Mouse (Mus musculus) G1E (cell line): ENCODE measurements around the gene Cic. TPM values are rescaled to one million over a fixed set of nuclear protein-coding genes. Genes with fewer than 3 reads are reported as not detected.

Experiments used
- ATAC-seq: 2 replicates; pipeline ENCODE4 v1.8.0; 2016; ENCODE audit warnings: mild to moderate bottlenecking; ENCODE audit not compliant: insufficient number of reproducible peaks, poor library complexity, low FRiP score, severe bottlenecking; ENCODE audit errors: extremely low read depth
- DNase-seq: peaks from one replicate; pipeline ENCODE4 v3.0.0; 2012; ENCODE audit warnings: low spot score
- H3K27me3 ChIP-seq: 2 replicates; pipeline ENCODE4 v1.6.1; 2012; ENCODE audit warnings: mild to moderate bottlenecking, low read length, inconsistent platforms; ENCODE audit not compliant: insufficient read depth
- H3K36me3 ChIP-seq: replicated peaks from 2 replicates; pipeline ENCODE3; 2012; ENCODE audit warnings: mild to moderate bottlenecking, inconsistent platforms
- H3K4me1 ChIP-seq: 2 replicates; pipeline ENCODE4 v1.6.1; 2012; ENCODE audit warnings: low read depth, low read length, inconsistent platforms, mixed read lengths; ENCODE audit not compliant: insufficient read depth
- H3K4me3 ChIP-seq: 2 replicates; pipeline ENCODE4 v1.5.1; 2012; ENCODE audit warnings: low read depth, mild to moderate bottlenecking, inconsistent platforms, low read length, moderate library complexity, mixed read lengths
- H3K9me3 ChIP-seq: replicated peaks from 2 replicates; pipeline ENCODE4 v1.6.1; 2012; ENCODE audit warnings: inconsistent platforms
- CTCF ChIP-seq: IDR thresholded peaks from 2 replicates; pipeline ENCODE4 v1.5.1; 2012; ENCODE audit warnings: low read depth, low read length, inconsistent platforms, mixed read lengths
- GATA1 ChIP-seq: IDR thresholded peaks from 2 replicates; pipeline ENCODE4 v1.6.1; 2012; ENCODE audit warnings: borderline replicate concordance, low read length, inconsistent platforms, mixed read lengths
- GATA2 ChIP-seq: IDR thresholded peaks from 2 replicates; pipeline ENCODE4 v1.6.1; 2012; ENCODE audit warnings: low read depth, low read length, inconsistent platforms, borderline replicate concordance
- POLR2AphosphoS5 ChIP-seq: IDR thresholded peaks from 2 replicates; pipeline ENCODE4 v1.6.1; 2012; ENCODE audit warnings: low read depth, low read length, inconsistent platforms; ENCODE audit not compliant: insufficient replicate concordance
- TAL1 ChIP-seq: conservative IDR thresholded peaks from 2 replicates; pipeline ENCODE4 v1.6.1; 2012; ENCODE audit warnings: low read depth, low read length, inconsistent platforms, mixed read lengths
- polyA plus RNA-seq: library from polyadenylated mRNA; stranded (reverse); fragments of >175 nt; gene quantifications from 2 replicates; pipeline ENCODE4 v1.2.3, GENCODE M21; 2012
- total RNA-seq, 2 experiments: library from RNA; stranded (forward) in 1 of 2; stranded (reverse) in 1 of 2; fragments of 200-1000 nt in 1 of 2; fragments of >200 nt in 1 of 2; fragmentation: Nextera tagmentation in 1 of 2; gene quantifications; 2 replicates each; pipeline ENCODE4 v1.2.3; 2014 to 2017

The Cic gene
- total and polyA plus RNA-seq, 3 experiments: 32.2 to 382 (median 160) TPM

DNA sequence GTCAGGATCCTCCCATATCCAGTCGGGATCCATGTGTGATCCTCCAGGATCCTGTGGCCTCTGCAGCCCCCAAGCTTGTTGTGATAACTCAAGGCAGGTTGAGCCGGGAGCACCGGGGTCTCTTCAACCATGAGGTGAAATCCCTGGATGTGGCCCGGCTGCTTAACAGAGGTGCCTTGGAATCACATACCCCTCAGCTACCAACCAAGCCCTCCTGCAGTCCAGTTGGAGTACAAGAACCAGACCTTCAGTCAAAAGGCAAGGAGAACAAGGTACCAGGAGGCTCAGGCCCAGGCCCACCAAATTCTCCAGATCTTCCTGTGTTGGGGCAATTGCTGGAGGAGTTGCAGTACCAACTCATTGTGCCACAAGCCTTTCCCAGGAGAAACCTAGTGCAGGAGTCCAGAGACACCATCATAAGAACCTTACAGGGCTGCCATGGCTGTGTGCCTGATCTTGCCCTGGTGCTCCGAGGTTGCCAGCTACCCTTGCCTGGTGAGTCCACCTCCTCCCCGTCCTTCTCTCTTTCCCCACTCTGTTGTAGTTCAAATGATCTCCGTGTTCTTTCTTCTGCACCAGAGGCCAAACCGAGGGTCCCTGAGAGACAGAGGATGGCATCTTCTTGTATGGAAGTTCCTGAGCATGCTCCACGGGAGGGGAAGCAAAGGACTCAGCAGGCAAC lies 35.6 kb downstream of the Cic start:
- TF ChIP-seq CTCF: no peak
- no peak for TF ChIP-seq GATA1
- TF ChIP-seq GATA2: no peak
- H3K36me3 ChIP-seq: no peaks in the 10 kb centered on the region
- no peak overlapping the region for H3K4me3 ChIP-seq
- DNase-seq (no peak), ATAC-seq (no peak)
- H3K9me3 ChIP-seq: no peaks in the 10 kb centered on the region
- H3K4me1 ChIP-seq: peaks cover 20% of the 10 kb centered on the region
- peaks cover 44% of the 10 kb centered on the region for H3K27me3 ChIP-seq

DNA sequence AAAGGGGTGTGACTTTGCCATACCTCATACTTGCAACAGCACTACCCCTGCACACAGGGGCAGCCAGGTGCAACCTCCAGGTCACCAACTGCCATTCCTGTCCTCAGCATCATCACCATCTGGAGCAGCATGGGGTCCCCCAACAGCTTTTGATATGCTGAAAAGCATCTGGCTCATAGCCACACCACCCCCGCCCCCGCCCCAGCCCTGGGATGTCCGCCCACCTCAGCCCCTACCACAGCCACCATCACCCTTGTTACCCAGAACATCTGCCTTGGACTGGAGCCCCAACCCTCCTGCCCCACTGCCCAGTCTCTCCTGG lies 36.1 kb downstream of the Cic start:
- no peak for TF ChIP-seq GATA1
- TF ChIP-seq TAL1: no peak
- TF ChIP-seq GATA2: no peak
- no peak for TF ChIP-seq POLR2AphosphoS5
- TF ChIP-seq CTCF: no peak
- no peak overlapping the region for H3K4me3 ChIP-seq
- H3K4me1 ChIP-seq: peaks cover 16% of the 10 kb centered on the region
- DNase-seq (no peak), ATAC-seq (no peak)
- peaks cover 48% of the 10 kb centered on the region for H3K27me3 ChIP-seq
- no peaks in the 10 kb centered on the region for H3K9me3 ChIP-seq
- no peaks in the 10 kb centered on the region for H3K36me3 ChIP-seq

DNA sequence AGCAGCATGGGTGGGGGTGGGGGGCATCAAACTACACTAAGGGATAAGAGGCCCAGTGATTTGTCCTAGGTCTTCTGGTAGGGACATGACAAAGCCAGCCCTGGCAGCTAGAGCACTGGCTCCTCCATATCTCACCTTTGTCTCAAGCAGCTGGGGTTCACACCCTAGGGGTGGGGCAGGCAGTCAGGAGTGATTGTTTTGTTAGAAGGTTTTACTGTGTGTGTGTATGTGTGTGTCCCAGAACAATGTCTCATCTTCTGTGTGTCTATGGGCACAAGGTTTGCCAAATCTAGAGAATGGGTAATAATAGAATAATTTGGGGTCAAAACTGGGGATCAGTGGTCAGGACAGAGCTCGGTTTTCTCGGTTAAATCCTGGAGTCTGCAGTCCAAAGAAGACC lies 38.0 kb downstream of the Cic start:
- H3K9me3 ChIP-seq: no peaks in the 10 kb centered on the region
- H3K4me3 ChIP-seq: no peak overlapping the region
- H3K36me3 ChIP-seq: no peaks in the 10 kb centered on the region
- peaks cover 59% of the 10 kb centered on the region for H3K27me3 ChIP-seq
- peaks cover 13% of the 10 kb centered on the region for H3K4me1 ChIP-seq
- ATAC-seq: no peak; the same call in 1 of the 2 replicates
- no peak for DNase-seq
- TF ChIP-seq TAL1 (no peak), GATA1 (no peak), CTCF (no peak), GATA2 (no peak), POLR2AphosphoS5 (no peak)

DNA sequence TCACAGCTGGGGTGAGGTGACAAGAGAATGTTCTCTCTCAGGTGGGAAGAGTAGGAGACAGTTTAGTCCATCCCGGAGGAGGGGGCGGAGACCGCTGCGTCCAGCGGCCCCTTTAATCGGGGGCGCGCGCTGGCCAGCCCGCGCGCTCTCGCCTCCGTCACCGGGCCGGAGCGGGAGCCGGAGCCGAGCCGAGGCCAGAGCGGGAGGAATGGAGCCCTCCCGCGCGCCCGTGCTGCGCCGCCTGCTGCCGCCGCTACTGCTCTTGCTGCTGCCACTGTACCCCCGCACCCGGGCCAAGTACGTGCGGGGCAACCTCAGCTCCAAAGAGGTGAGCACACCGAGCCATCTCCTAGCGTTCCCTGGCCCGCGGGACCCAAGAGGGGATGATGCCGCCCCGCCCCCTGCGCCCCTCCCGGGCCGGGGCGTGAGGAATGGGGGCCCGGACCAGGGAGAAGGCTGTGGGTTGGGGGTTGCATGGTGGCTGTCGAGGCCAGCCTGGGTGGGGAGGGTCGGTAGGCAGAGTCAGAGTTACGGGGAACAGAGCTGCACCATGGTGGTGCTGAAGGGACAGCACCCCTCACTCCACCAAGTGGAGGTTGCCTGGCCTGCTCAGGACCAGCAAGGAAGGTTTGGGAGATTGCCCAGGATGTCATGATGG lies 38.6 kb downstream of the Cic start, which contains the start of gene Tmem145:
Gene Tmem145 (plus strand): TSS at position 151 of the 658 bp plus-strand sequence.
- no peaks in the 10 kb centered on the region for H3K36me3 ChIP-seq
- no peak for ATAC-seq
- DNase-seq: peak; percentile 71
- no peaks in the 10 kb centered on the region for H3K9me3 ChIP-seq
- TF ChIP-seq POLR2AphosphoS5 (no peak), CTCF (no peak), TAL1 (no peak)
- peaks cover 62% of the 10 kb centered on the region for H3K27me3 ChIP-seq
- H3K4me1 ChIP-seq: peaks cover 11% of the 10 kb centered on the region
- H3K4me3 ChIP-seq: no peak within 1 kb of the TSS; the same call in 1 of the 2 replicates

DNA sequence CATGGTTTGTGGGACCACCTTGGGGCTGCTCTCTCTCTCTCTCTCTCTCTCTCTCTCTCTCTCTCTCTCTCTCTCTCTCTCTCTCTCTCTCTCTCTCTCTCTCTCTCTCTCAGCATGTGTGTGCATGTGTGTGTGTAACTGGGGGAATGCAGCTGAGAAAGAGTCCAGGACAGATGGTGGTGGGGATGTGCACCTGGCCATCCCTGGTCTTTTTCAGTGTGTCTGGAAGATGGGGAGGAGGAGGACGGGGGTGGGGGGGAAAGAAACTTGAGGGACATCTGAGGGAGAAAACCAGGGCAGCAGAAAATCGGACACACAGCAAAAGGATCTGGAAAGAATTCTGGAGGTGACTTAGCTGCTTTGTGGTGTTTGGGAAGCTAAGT lies 39.1 kb downstream of the Cic start:
- TF ChIP-seq GATA1 (no peak), GATA2 (no peak), POLR2AphosphoS5 (no peak)
- no peak for DNase-seq
- Histone ChIP-seq H3K4me1 (peaks cover 9% of the 10 kb centered on the region), H3K27me3 (peaks cover 67% of the 10 kb centered on the region), H3K9me3 (no peaks in the 10 kb centered on the region), H3K4me3 (no peak overlapping the region), H3K36me3 (no peaks in the 10 kb centered on the region)
- no peak for ATAC-seq

DNA sequence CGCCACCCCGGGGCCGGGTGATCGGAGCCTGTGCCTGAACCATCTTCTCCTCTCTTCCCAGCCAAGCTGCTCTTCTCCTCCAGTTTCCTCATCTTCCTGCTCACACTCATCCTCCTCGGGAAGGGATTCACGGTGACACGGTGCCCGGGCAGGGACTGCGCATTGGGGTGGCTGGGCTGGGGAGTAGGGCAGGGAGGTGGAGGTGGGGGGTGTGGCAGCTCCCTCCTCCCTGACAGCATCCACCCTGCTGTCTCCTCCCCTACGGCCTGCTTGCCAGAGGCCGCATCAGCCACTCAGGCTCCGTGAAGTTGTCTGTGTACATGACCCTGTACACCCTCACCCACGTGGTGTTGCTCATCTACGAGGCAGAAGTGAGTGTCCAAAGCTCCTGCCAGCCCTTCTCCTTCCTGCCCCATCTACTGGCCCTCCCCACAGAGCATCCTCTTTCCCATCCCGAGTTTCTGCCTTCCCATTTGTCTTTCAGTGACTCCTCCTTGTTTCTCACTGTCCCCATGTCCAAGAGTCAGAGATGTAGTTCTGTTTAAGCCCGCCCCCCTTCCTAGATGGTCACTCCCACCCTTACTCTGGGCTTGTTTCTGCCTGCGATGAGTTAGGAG lies 41.3 kb downstream of the Cic start:
- H3K27me3 ChIP-seq: peaks cover 72% of the 10 kb centered on the region
- ATAC-seq (no peak), DNase-seq (no peak)
- no peaks in the 10 kb centered on the region for H3K9me3 ChIP-seq
- TF ChIP-seq GATA2: no peak
- no peak for TF ChIP-seq GATA1
- no peak for TF ChIP-seq TAL1
- TF ChIP-seq CTCF: no peak
- TF ChIP-seq POLR2AphosphoS5: no peak
- H3K36me3 ChIP-seq: no peaks in the 10 kb centered on the region
- H3K4me3 ChIP-seq: no peak overlapping the region
- H3K4me1 ChIP-seq: peaks cover 7% of the 10 kb centered on the region
